Mouse (Mus musculus): ENCODE measurements around the gene Nudt14. TPM values are rescaled to one million over a fixed set of nuclear protein-coding genes. Genes with fewer than 3 reads are reported as not detected.
A peak's percentile ranks its signal among the peaks of the same experiment; 100 is the strongest.

Gene Nudt14
- total and polyA plus RNA-seq, 3 experiments: 17.7 to 23.9 (median 20.7) TPM

DNA sequence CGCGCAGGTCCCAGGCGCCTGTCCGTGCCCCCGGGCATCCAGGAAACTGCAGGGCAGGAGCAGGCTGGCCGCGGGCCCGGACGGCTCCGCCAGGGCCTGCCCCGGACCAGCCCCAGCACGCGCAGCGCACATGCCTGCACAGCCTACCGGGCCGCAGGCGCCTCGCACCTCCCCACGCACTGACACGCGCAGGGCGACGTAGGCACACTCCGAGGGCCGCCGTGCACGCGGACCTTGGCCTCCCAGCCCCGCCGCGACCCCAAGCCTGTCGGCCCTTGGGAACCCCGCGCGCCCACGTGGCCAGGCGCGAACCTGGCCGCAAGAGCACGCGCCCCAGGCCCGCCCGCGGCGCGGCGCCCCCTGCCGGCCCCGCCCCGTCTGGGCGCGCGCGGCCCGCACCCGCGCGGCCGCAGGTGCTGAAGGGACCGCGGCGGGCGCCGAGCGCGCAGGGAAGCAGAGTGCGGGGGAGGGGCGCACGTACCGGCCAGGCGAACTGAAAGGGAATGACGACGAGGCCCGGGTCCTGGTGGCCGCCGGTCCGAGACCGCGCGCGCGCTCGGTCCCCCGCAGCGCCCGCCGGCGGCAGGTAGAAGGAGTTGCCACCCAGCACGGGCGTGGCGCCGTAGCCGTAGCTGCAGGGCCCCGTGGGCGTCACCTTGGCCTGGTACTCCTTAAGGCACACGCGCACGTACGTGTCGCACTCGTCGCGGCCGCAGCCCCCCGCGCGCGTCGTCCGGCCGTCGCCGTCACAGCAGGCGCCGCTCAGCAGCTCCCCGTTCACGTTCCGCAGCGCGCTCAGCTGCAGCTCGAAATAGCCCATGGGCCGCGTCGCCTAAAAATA, 13.3 kb downstream of the Nudt14 start:
- DNase-seq (ENCODE audit: extremely low read depth): no peak
- Histone ChIP-seq H3K9me3 (replicated peaks; ENCODE audit: low read length) (peaks cover 12% of the 10 kb centered on the region), H3K27me3 (replicated peaks) (peaks cover 58% of the 10 kb centered on the region), H3K4me3 (replicated peaks in 1 of 3; ENCODE audit: low read depth in 2 of 3, low read length in 2 of 3, poor library complexity in 1 of 3) (peak overlapping the region in 1 of 3 experiments; percentile 52), H3K36me3 (replicated peaks in 1 of 2; ENCODE audit: control insufficient read depth in 1 of 2, insufficient read depth in 1 of 2, low read length in 1 of 2) (no peaks in the 10 kb centered on the region), H3K4me2 (ENCODE audit: insufficient read depth, low read depth, poor library complexity, severe bottlenecking) (peak overlapping the region; percentile 87), H3K27ac (ENCODE audit: insufficient read depth, low read depth) (no peak overlapping the region), H3K4me1 (ENCODE audit: control insufficient read depth in 1 of 2, insufficient read depth in 2 of 2) (peaks cover 10 to 17% of the 10 kb centered on the region in 2 experiments), H3K79me2 (replicated peaks; ENCODE audit: control insufficient read depth, extremely low read depth, insufficient read depth, poor library complexity, severe bottlenecking) (no peaks in the 10 kb centered on the region), H3K9ac (ENCODE audit: insufficient read depth, low read depth) (no peak overlapping the region)
- dilution Hi-C loops (cut with MboI; ENCODE audit: extremely low pct_ligation_motif_present, extremely low pct_unique_long_range_greater_than_20kb, low sequenced_read_pairs): no loop called here
- in situ Hi-C loops (cut with MboI; ENCODE audit: low pct_ligation_motif_present, low pct_unique_long_range_greater_than_20kb, low sequenced_read_pairs): no loop called here
- TF ChIP-seq BHLHE40 (IDR thresholded peaks at IDR 0.05; ENCODE audit: low read depth, low read length): no peak
- no peak for TF ChIP-seq ZMIZ1 (IDR thresholded peaks at IDR 0.05; ENCODE audit: low read depth, low read length)

- peaks cover 69% of the 10 kb centered on the region for H3K27me3 ChIP-seq (replicated peaks)
- H3K9me3 ChIP-seq (replicated peaks; ENCODE audit: low read length): peaks cover 12% of the 10 kb centered on the region
- no peak overlapping the region for H3K27ac ChIP-seq (ENCODE audit: insufficient read depth, low read depth)
- no peak overlapping the region for H3K9ac ChIP-seq (ENCODE audit: insufficient read depth, low read depth)
- no peaks in the 10 kb centered on the region for H3K79me2 ChIP-seq (replicated peaks; ENCODE audit: control insufficient read depth, extremely low read depth, insufficient read depth, poor library complexity, severe bottlenecking)
- TF ChIP-seq ZNF384 (IDR thresholded peaks at IDR 0.05; ENCODE audit: low read depth, low read length) (no peak), JUN (IDR thresholded peaks at IDR 0.05; ENCODE audit: insufficient read depth, low read depth, low read length) (no peak), GABPA (IDR thresholded peaks at IDR 0.05; ENCODE audit: insufficient replicate concordance, low read depth, low read length) (no peak), PAX5 (IDR thresholded peaks at IDR 0.05; ENCODE audit: low read length) (no peak), HCFC1 (IDR thresholded peaks at IDR 0.05; ENCODE audit: low read depth, low read length) (no peak), MAX (IDR thresholded peaks at IDR 0.05; ENCODE audit: low read length) (no peak), CHD1 (IDR thresholded peaks at IDR 0.05; ENCODE audit: low read depth, low read length) (no peak), UBTF (IDR thresholded peaks at IDR 0.05; ENCODE audit: low read depth, low read length) (no peak)
- H3K4me2 ChIP-seq (ENCODE audit: insufficient read depth, low read depth, poor library complexity, severe bottlenecking): no peak overlapping the region
- H3K4me1 ChIP-seq (ENCODE audit: control insufficient read depth in 1 of 2, insufficient read depth in 2 of 2): peaks cover 6 to 10% of the 10 kb centered on the region in 2 experiments; a peak in 3 of 4 replicates
- in situ Hi-C loops (cut with MboI; ENCODE audit: low pct_ligation_motif_present, low pct_unique_long_range_greater_than_20kb, low sequenced_read_pairs) (no loop called here), dilution Hi-C loops (cut with MboI; ENCODE audit: extremely low pct_ligation_motif_present, extremely low pct_unique_long_range_greater_than_20kb, low sequenced_read_pairs) (no loop called here)
- DNase-seq (ENCODE audit: extremely low read depth): no peak
- H3K4me3 ChIP-seq (replicated peaks in 1 of 3; ENCODE audit: low read depth in 2 of 3, low read length in 2 of 3, poor library complexity in 1 of 3): no peak overlapping the region
- no peaks in the 10 kb centered on the region for H3K36me3 ChIP-seq (replicated peaks in 1 of 2; ENCODE audit: control insufficient read depth in 1 of 2, insufficient read depth in 1 of 2, low read length in 1 of 2)
These were observed 14.7 kb downstream of the Nudt14 start for GRCm38 (mm10) chr12:112927265-112927664.

GRCm38 (mm10) chr12:112925950-112926349, 16.0 kb downstream of the Nudt14 start:
- no peaks in the 10 kb centered on the region for H3K36me3 ChIP-seq (replicated peaks in 1 of 2; ENCODE audit: control insufficient read depth in 1 of 2, insufficient read depth in 1 of 2, low read length in 1 of 2)
- H3K4me2 ChIP-seq (ENCODE audit: insufficient read depth, low read depth, poor library complexity, severe bottlenecking): no peak overlapping the region
- no peak overlapping the region for H3K9ac ChIP-seq (ENCODE audit: insufficient read depth, low read depth)
- dilution Hi-C loops (cut with MboI; ENCODE audit: extremely low pct_ligation_motif_present, extremely low pct_unique_long_range_greater_than_20kb, low sequenced_read_pairs) (no loop called here), in situ Hi-C loops (cut with MboI; ENCODE audit: low pct_ligation_motif_present, low pct_unique_long_range_greater_than_20kb, low sequenced_read_pairs) (no loop called here)
- no peak overlapping the region for H3K27ac ChIP-seq (ENCODE audit: insufficient read depth, low read depth)
- H3K9me3 ChIP-seq (replicated peaks; ENCODE audit: low read length): peaks cover 12% of the 10 kb centered on the region
- peaks cover 0 to 8% of the 10 kb centered on the region in 2 experiments; a peak in 2 of 4 replicates for H3K4me1 ChIP-seq (ENCODE audit: control insufficient read depth in 1 of 2, insufficient read depth in 2 of 2)
- H3K4me3 ChIP-seq (replicated peaks in 1 of 3; ENCODE audit: low read depth in 2 of 3, low read length in 2 of 3, poor library complexity in 1 of 3): no peak overlapping the region
- peaks cover 63% of the 10 kb centered on the region for H3K27me3 ChIP-seq (replicated peaks)
- TF ChIP-seq ETS1 (conservative IDR thresholded peaks at IDR 0.05; ENCODE audit: low read depth, low read length): no peak
- TF ChIP-seq USF2 (conservative IDR thresholded peaks at IDR 0.05; ENCODE audit: low read depth, low read length): no peak
- no peak for TF ChIP-seq HCFC1 (IDR thresholded peaks at IDR 0.05; ENCODE audit: low read depth, low read length)
- no peak for TF ChIP-seq IRF4 (IDR thresholded peaks at IDR 0.05; ENCODE audit: low read depth, low read length)
- TF ChIP-seq MAX (IDR thresholded peaks at IDR 0.05; ENCODE audit: low read length): no peak
- TF ChIP-seq MAZ (IDR thresholded peaks at IDR 0.05; ENCODE audit: low read depth, low read length): no peak
- TF ChIP-seq MXI1 (IDR thresholded peaks at IDR 0.05; ENCODE audit: low read depth, low read length): no peak
- no peak for TF ChIP-seq MEF2A (IDR thresholded peaks at IDR 0.05; ENCODE audit: borderline replicate concordance, low read depth, low read length)
- no peak for TF ChIP-seq NRF1 (IDR thresholded peaks at IDR 0.05; ENCODE audit: low read depth, low read length)
- no peak for TF ChIP-seq JUN (IDR thresholded peaks at IDR 0.05; ENCODE audit: insufficient read depth, low read depth, low read length)
- TF ChIP-seq TBP (conservative IDR thresholded peaks at IDR 0.05; ENCODE audit: low read depth, low read length): no peak
- no peak for TF ChIP-seq UBTF (IDR thresholded peaks at IDR 0.05; ENCODE audit: low read depth, low read length)
- no peak for TF ChIP-seq ELF1 (IDR thresholded peaks at IDR 0.05; ENCODE audit: low read depth, low read length)
- no peak for TF ChIP-seq MYC (IDR thresholded peaks at IDR 0.05; ENCODE audit: low read depth, low read length)
- DNase-seq (ENCODE audit: extremely low read depth): no peak
- H3K79me2 ChIP-seq (replicated peaks; ENCODE audit: control insufficient read depth, extremely low read depth, insufficient read depth, poor library complexity, severe bottlenecking): no peaks in the 10 kb centered on the region
